Mouse (Mus musculus) olfactory bulb, adult 2 months (tissue): ENCODE measurements around the gene Btbd9.

Experiments used
- CTCF ChIP-seq: fragments of 200-500 bp; IDR thresholded peaks from 2 replicates; pipeline ENCODE4 v1.5.1; 2012; ENCODE audit warnings: low read depth, mild to moderate bottlenecking, low read length, moderate library complexity; ENCODE audit not compliant: insufficient read depth
- POLR2A ChIP-seq: fragments of 200-500 bp; IDR thresholded peaks from 2 replicates; pipeline ENCODE4 v1.6.1; 2012; ENCODE audit warnings: mild to moderate bottlenecking, low read depth, low read length, moderate library complexity; ENCODE audit not compliant: insufficient read depth

GRCm38 (mm10) chr17:30559536-30559935 lies 16.8 kb downstream of the Btbd9 start:
- TF ChIP-seq CTCF (no peak), POLR2A (no peak)
